Mouse (Mus musculus): ENCODE measurements at regions not wholly inside any gene's neighbourhood (a gene's known extent, or its start where the extent isn't known, plus 50 kb on each side); places are given as distances from the start of the nearest gene placed in this dataset.
A peak's percentile ranks its signal among the peaks of the same experiment; 100 is the strongest.

DNA sequence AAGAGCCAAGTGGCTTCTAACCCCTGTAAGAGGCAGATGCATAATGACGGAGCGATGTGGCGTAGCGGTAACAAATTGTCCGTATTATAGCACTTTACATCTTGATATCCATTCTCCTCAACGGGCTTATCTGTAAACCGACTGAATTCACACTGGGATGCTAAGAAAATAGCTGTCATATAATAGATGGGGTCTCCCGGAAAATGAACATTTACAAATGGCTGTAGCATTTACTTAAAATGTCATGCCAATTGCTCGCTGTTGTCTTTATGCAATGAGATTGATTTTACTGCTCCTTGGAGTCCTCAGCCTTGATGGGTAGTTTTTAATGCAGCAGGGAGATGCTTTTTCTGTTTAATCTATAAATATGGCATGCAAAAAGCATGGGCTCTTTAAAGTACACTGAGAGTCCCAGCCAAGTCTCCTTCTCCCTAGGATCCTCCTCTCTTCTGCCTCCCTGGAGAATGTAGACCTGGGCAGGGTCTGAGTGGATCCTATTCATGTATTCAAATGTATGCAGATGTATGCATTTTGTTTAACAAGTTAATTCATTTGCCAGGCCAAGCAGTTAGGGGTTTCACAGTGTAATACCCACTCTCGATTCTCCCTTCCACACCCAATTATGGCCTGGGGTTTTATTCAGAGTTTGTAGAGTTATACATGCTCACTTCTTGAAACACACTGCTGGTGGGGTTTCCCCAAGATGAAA, 233.9 kb upstream of the Sdk2 start:
- Histone ChIP-seq H3K4me3 (ENCODE audit: low read depth, low read length) (no peak overlapping the region), H3K9me3 (ENCODE audit: control insufficient read depth, low read length) (no peaks in the 10 kb centered on the region), H3K27me3 (replicated peaks; ENCODE audit: control insufficient read depth, insufficient read depth, low read length) (no peaks in the 10 kb centered on the region), H3K4me2 (ENCODE audit: low read depth, low read length) (no peak overlapping the region), H3K4me1 (ENCODE audit: control insufficient read depth, insufficient read depth, low read length) (no peaks in the 10 kb centered on the region), H3K36me3 (ENCODE audit: control insufficient read depth, insufficient read depth, low read length) (no peaks in the 10 kb centered on the region), H3K9ac (ENCODE audit: low read depth, low read length) (no peak overlapping the region), H3K27ac (replicated peaks; ENCODE audit: low read depth, low read length) (no peak overlapping the region)
- WGBS = 81% methylated on average over 10 of the region's 10 CpGs
- no peak for ATAC-seq (ENCODE audit: low read depth)
- DNase-seq (ENCODE audit: low spot score) = no peak

DNA sequence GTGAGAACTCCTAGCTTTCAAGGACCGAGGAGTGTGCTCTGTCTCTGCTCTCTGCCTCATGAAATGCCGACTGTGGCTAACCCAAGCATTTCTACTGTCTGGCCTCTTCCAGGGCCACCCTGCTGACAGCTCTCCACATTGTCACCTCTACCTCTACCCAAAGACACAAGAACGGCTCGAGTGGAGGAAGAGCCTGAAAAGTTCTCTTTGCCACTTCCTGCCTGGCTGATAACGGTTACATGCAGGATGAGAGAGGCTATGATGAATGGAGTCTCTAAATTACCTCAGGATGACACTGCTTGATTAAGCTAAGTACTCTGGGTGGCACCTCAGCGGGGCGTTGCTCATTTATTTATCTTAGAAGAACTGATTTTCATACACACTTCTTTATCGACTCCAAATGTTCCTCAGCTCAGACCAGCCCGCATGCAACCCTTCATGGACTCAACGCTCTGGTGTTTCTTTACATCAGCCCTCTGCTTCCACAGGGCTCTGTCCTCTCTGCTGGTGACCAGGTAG, 230.0 kb upstream of the Sdk2 start:
- Histone ChIP-seq H3K27ac (replicated peaks; ENCODE audit: low read depth, low read length) (no peak overlapping the region), H3K9me3 (ENCODE audit: control insufficient read depth, low read length) (no peaks in the 10 kb centered on the region), H3K4me3 (ENCODE audit: low read depth, low read length) (no peak overlapping the region), H3K27me3 (replicated peaks; ENCODE audit: control insufficient read depth, insufficient read depth, low read length) (no peaks in the 10 kb centered on the region), H3K4me2 (ENCODE audit: low read depth, low read length) (no peak overlapping the region), H3K9ac (ENCODE audit: low read depth, low read length) (no peak overlapping the region), H3K36me3 (ENCODE audit: control insufficient read depth, insufficient read depth, low read length) (no peaks in the 10 kb centered on the region), H3K4me1 (ENCODE audit: control insufficient read depth, insufficient read depth, low read length) (no peaks in the 10 kb centered on the region)
- 80% methylated on average over 10 of the region's 10 CpGs for WGBS
- no peak for ATAC-seq (ENCODE audit: low read depth)
- DNase-seq (ENCODE audit: low spot score) = no peak

DNA sequence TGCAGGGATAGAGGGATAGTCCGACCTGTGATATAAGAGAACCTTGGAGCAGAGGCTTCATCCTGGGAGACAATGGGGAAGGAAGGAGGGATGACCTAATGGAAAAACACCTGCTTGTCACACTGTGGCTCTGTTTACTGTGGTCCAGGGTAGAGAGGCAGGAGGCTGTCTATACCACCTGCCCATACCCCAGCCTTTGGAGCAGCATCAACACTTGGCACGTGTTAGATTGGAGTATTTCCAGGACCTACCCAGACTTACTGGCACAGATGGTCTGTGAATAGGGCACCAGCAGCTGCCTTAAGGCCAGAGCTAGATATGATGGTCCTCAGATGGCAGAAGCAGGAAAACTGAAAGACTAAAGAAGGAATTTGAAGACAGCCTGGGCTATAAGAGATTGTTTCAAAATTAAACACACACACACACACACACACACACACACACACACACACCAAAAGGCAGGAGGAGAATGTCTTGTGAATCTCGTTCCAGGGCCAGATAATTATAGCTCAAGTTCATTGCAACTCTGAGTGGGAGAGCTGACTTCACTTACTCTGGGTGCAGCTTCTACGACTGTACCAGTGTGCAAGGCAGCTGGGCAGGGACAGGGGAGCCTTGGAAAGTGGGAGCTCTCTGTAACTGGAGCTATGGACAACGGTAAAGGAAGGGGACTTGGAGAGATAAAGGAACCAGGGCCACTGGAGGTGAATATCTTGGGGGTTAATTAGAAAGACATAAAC, 227.8 kb upstream of the Sdk2 start:
- no peaks in the 10 kb centered on the region for H3K27me3 ChIP-seq (replicated peaks; ENCODE audit: control insufficient read depth, insufficient read depth, low read length)
- ATAC-seq (ENCODE audit: low read depth) = no peak
- DNase-seq (ENCODE audit: low spot score) = no peak

DNA sequence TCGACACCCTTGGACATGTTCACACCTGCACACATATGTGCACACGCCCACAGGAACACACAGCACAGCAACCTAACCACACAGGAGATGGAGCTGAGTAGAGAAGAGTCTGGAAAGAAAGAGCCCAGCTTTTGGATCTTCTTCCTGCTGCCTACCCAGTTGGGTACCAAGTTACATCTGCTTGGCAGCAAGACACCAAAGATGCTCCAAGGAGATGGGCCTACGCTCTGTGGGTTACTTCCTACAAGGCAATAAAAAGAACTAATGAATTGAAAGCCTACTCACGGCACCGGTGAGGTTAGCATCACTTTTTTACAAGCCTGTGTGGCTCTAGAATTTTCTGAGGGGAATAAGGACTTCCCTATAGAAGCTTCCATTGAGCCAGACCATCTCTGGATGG, 224.4 kb upstream of the Sdk2 start:
- no peak overlapping the region for H3K27ac ChIP-seq (replicated peaks; ENCODE audit: low read depth, low read length)
- no peaks in the 10 kb centered on the region for H3K27me3 ChIP-seq (replicated peaks; ENCODE audit: control insufficient read depth, insufficient read depth, low read length)
- no peak overlapping the region for H3K4me2 ChIP-seq (ENCODE audit: low read depth, low read length)
- no peaks in the 10 kb centered on the region for H3K9me3 ChIP-seq (ENCODE audit: control insufficient read depth, low read length)
- WGBS = 87% methylated on average over 5 of the region's 5 CpGs
- no peak overlapping the region for H3K4me3 ChIP-seq (ENCODE audit: low read depth, low read length)
- H3K36me3 ChIP-seq (ENCODE audit: control insufficient read depth, insufficient read depth, low read length) = no peaks in the 10 kb centered on the region
- ATAC-seq (ENCODE audit: low read depth) (no peak), DNase-seq (ENCODE audit: low spot score) (no peak)
- no peak overlapping the region for H3K9ac ChIP-seq (ENCODE audit: low read depth, low read length)
- no peaks in the 10 kb centered on the region for H3K4me1 ChIP-seq (ENCODE audit: control insufficient read depth, insufficient read depth, low read length)

More for the DNA sequence above, 227.8 kb upstream of the Sdk2 start:
- Histone ChIP-seq H3K9me3 (ENCODE audit: control insufficient read depth, low read length) (no peaks in the 10 kb centered on the region), H3K4me2 (ENCODE audit: low read depth, low read length) (no peak overlapping the region), H3K27ac (replicated peaks; ENCODE audit: low read depth, low read length) (no peak overlapping the region), H3K9ac (ENCODE audit: low read depth, low read length) (no peak overlapping the region), H3K4me3 (ENCODE audit: low read depth, low read length) (no peak overlapping the region), H3K36me3 (ENCODE audit: control insufficient read depth, insufficient read depth, low read length) (no peaks in the 10 kb centered on the region), H3K4me1 (ENCODE audit: control insufficient read depth, insufficient read depth, low read length) (no peaks in the 10 kb centered on the region)
- 57% methylated on average over 5 of the region's 5 CpGs for WGBS

DNA sequence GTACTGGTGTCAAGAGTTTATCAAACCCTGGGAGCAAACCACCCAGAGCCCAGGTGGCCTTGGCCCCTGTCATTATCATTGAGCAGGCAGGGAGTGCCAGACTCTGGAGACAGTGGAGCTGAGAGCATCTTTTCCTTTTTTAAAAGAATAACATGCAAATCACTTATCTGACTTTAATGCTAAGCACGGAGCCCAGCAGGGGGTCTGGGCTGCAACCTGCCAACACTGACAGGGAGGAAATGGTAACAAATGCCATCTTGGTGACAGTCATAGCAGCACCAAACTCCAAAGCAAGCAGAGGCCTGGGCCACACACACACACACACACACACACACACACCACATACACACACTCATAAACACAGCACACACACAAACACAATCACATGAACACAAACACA, 223.1 kb upstream of the Sdk2 start:
- ATAC-seq (ENCODE audit: low read depth) (no peak), DNase-seq (ENCODE audit: low spot score) (no peak)
- Histone ChIP-seq H3K9ac (ENCODE audit: low read depth, low read length) (no peak overlapping the region), H3K36me3 (ENCODE audit: control insufficient read depth, insufficient read depth, low read length) (no peaks in the 10 kb centered on the region), H3K4me1 (ENCODE audit: control insufficient read depth, insufficient read depth, low read length) (no peaks in the 10 kb centered on the region), H3K4me2 (ENCODE audit: low read depth, low read length) (no peak overlapping the region), H3K9me3 (ENCODE audit: control insufficient read depth, low read length) (no peaks in the 10 kb centered on the region), H3K27me3 (replicated peaks; ENCODE audit: control insufficient read depth, insufficient read depth, low read length) (no peaks in the 10 kb centered on the region), H3K27ac (replicated peaks; ENCODE audit: low read depth, low read length) (no peak overlapping the region), H3K4me3 (ENCODE audit: low read depth, low read length) (no peak overlapping the region)
- WGBS = 88% methylated on average over 1 of the region's 1 CpGs

DNA sequence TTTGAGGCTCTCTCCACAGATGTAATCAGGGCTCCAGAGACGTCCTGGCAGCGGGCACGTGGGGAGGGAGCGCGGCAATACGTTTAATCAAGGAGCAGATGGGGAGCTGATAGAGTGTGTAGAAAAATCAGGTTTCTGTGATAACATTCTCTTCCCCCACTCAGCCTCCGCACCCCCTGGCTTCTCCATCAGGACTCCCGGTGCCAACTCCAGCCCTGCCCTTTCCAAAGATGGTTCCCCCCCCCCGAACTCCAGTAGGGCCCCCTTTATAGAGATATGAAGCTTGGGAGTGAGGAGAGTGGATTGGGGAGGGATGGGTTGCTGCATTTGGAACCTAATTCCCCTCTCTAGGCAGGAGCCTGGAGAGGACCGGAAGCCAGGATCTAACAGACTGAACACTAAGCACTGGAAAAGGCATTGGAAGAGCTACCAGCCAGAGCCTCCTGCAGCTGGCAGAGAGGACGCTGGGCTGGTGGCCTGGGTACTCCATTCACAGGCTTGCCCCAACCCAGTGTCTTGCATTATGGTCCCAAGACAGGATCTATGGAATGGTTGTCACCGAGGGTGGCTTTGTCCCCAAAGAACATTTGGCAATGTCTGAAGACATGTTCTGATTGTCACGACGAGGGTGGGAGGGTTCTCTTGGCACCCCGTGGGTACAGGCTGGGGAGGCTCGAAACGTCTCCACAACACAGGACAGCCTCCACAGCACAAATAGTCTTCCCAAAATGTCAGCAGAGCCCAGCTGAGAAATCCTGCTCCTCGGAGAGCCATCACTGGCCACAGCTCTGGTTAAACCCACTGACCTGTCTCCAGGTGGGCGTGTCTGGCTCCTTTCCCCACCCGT, 218.2 kb upstream of the Sdk2 start:
- Histone ChIP-seq H3K4me1 (ENCODE audit: control insufficient read depth, insufficient read depth, low read length) (no peaks in the 10 kb centered on the region), H3K27ac (replicated peaks; ENCODE audit: low read depth, low read length) (no peak overlapping the region), H3K9me3 (ENCODE audit: control insufficient read depth, low read length) (no peaks in the 10 kb centered on the region), H3K4me2 (ENCODE audit: low read depth, low read length) (no peak overlapping the region), H3K9ac (ENCODE audit: low read depth, low read length) (no peak overlapping the region), H3K27me3 (replicated peaks; ENCODE audit: control insufficient read depth, insufficient read depth, low read length) (no peaks in the 10 kb centered on the region), H3K4me3 (ENCODE audit: low read depth, low read length) (no peak overlapping the region), H3K36me3 (ENCODE audit: control insufficient read depth, insufficient read depth, low read length) (no peaks in the 10 kb centered on the region)
- ATAC-seq (ENCODE audit: low read depth) (0 out of 2 replicates have a peak, but pooled peaks have one; percentile 30), DNase-seq (ENCODE audit: low spot score) (no peak)
- 82% methylated on average over 19 of the region's 20 CpGs for WGBS

DNA sequence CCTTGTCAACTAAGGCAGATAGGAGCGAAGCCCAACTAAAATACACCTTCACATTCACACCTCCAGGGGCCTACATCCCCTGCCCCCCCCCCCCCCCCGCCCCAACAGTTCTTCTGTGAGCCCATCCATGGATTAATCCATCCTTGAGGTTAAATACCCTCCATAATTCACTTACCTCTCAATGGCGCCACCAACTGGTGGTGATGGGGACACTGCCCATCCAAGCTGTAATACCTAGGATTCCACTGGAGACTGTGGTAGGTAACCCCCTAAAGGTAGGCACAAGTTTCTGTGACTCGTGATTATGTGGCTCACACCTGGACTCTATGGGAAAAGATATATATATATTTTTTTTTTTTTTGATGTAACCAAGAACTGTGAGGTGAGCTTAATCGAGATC, 216.4 kb upstream of the Sdk2 start:
- DNase-seq (ENCODE audit: low spot score) (peak; percentile 44), ATAC-seq (ENCODE audit: low read depth) (no peak)
- Histone ChIP-seq H3K4me3 (ENCODE audit: low read depth, low read length) (no peak overlapping the region), H3K9ac (ENCODE audit: low read depth, low read length) (no peak overlapping the region), H3K27ac (replicated peaks; ENCODE audit: low read depth, low read length) (no peak overlapping the region), H3K36me3 (ENCODE audit: control insufficient read depth, insufficient read depth, low read length) (no peaks in the 10 kb centered on the region), H3K4me1 (ENCODE audit: control insufficient read depth, insufficient read depth, low read length) (no peaks in the 10 kb centered on the region), H3K27me3 (replicated peaks; ENCODE audit: control insufficient read depth, insufficient read depth, low read length) (no peaks in the 10 kb centered on the region), H3K4me2 (ENCODE audit: low read depth, low read length) (no peak overlapping the region), H3K9me3 (ENCODE audit: control insufficient read depth, low read length) (no peaks in the 10 kb centered on the region)
- 51% methylated on average over 4 of the region's 5 CpGs for WGBS

DNA sequence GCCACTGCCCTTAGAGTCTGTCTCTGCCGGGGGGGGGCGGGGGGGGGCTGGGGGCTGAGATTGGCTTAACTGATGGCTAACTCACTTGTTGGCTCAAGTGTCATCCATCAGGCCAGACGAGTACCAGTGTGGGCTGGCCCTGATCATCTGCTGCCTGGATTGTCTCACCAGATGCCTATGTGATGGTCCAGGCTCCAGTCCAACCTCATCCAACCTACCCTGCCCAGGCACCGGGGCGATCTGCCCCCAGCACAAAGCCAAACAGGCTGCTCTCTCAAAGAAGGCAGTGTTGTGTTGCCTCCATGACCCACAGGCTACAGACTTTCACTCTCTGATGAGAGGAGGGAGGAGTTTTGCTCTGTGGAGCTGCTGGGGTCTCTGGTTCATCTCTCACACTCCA, 215.7 kb upstream of the Sdk2 start:
- H3K27ac ChIP-seq (replicated peaks; ENCODE audit: low read depth, low read length) = no peak overlapping the region
- H3K4me2 ChIP-seq (ENCODE audit: low read depth, low read length) = no peak overlapping the region
- ATAC-seq (ENCODE audit: low read depth) (no peak), DNase-seq (ENCODE audit: low spot score) (no peak)
- H3K27me3 ChIP-seq (replicated peaks; ENCODE audit: control insufficient read depth, insufficient read depth, low read length) = no peaks in the 10 kb centered on the region
- 81% methylated on average over 4 of the region's 5 CpGs for WGBS
- no peaks in the 10 kb centered on the region for H3K9me3 ChIP-seq (ENCODE audit: control insufficient read depth, low read length)
- no peaks in the 10 kb centered on the region for H3K4me1 ChIP-seq (ENCODE audit: control insufficient read depth, insufficient read depth, low read length)
- H3K9ac ChIP-seq (ENCODE audit: low read depth, low read length) = no peak overlapping the region
- H3K4me3 ChIP-seq (ENCODE audit: low read depth, low read length) = no peak overlapping the region
- H3K36me3 ChIP-seq (ENCODE audit: control insufficient read depth, insufficient read depth, low read length) = no peaks in the 10 kb centered on the region

Data from embryonic facial prominence, embryonic 14.5 days (tissue).